Mouse (Mus musculus) right cerebral cortex, adult 2 months (tissue): Measurements from ENCODE around the gene Rasa2.
A peak's percentile ranks its signal among the peaks of the same experiment; 100 is the strongest.
"Not testable (repeated sequence)": the region's sequence is repeated elsewhere in the genome, so short reads cannot be mapped to it uniquely, and the experiment has no call there.

Source experiments
- DNase-seq, 2 experiments: peaks; one replicate each; pipeline ENCODE4 v3.0.0; 2021 to 2022; ENCODE audit warnings: low spot score in 2 of 2

Gene Rasa2

DNA sequence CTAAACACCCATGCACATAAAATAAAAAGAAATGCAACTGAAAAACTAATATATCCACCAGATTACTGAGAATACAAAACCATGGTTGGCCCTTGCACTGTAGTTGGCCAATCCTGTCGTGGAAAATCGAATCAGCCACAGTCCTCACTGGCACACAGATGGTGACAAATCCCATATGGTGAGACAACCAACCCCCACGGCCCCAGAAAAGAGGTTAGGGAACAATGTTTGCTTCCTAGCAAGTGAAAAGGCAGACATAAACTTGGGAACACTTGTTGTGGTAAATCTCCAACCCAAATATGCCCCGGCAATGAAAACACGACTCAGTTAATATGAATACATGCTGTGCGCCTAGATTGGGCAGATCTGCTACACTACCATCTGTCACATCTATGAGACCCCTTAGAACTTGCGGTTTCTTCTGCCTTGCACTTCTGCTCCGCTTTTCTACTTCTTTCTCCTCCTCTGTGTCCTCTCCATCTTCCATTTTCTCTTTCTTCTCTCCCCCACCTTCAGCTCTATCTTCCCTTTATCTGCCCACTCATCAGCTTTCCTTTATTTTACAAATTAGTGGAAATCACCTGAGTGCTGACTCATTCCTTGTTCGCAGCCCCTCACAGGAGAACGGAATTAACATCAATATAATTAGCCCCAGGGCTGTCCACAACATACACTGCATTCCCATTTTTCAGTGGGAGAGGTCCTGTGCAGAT lies 101.3 kb downstream of the Rasa2 start:
- no peak for DNase-seq

- no peak for DNase-seq
These were observed 105.4 kb downstream of the Rasa2 start for GRCm38 (mm10) chr9:96526011-96526410.

- no peak for DNase-seq
These were observed 106.4 kb downstream of the Rasa2 start, which contains the start of gene Gm28729 for GRCm38 (mm10) chr9:96524972-96525506. Gene Gm28729, minus strand, starts transcription at chr9:96525264.

- DNase-seq: no peak
These were observed 108.3 kb downstream of the Rasa2 start for GRCm38 (mm10) chr9:96523148-96523547.

GRCm38 (mm10) chr9:96521574-96521973 lies 109.8 kb downstream of the Rasa2 start:
- DNase-seq: not testable (repeated sequence)

DNA sequence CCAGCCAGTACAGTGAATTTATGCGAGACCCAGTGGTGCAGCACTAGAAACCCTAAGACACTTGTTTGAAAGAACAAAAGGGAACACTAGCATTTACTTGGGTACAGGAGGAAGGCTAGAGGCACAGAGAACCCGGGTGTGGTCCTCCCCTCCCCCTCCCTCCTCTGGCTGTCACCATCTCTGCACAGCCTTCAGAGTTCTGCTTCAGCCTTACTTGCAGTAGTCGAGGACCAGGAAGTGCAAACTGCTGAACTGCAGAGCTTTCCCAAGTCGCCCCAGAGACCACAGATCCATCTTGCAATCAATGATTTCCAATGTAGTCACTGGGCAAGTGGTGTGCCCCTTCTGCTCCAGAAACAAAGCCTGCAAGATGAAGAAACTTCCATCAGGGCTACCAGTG lies 114.0 kb downstream of the Rasa2 start:
- DNase-seq: no peak

- DNase-seq: no peak
These were observed 114.6 kb downstream of the Rasa2 start for GRCm38 (mm10) chr9:96516806-96517205.

DNA sequence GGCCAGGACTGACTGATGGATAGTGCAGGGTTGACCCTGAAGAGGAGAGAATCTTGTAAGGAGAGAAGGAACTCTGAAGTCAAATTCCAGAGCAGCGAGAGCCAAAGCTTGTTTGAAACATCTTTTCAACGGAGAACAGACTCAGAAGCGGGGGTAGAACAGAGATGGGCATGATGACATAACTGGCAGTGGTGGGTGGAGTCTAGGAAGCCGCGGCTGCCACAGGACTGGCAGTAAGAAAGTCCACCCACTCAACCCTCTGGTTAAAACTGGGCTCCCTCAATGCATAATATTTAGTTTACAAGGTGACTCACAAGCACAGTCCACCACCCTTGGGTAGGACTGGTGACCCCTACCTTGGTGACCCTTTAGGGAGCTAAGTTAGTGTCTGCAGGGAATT lies 115.7 kb downstream of the Rasa2 start:
- DNase-seq: peak in 1 of 2 experiments; percentile 15

DNA sequence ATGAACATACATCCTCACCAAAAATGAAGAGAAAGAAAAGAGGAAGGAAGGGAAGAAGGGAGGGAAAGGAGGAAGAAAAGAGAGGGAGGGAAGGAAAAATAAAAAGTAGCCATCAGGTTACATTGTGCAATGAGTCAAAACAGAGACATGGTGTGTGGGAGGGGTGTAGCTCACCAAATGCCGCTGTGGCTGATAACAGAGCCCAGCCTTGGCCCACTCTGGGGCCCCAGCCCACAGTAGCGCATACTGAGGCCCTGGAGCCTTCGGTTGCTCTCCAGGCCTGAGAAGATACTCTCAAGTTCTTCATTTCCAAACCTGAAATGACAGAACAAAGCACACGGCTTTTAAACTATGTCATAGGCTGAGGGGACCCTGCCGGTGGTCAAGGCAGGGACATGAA lies 117.1 kb downstream of the Rasa2 start:
- no peak for DNase-seq

GRCm38 (mm10) chr9:96506011-96506498 lies 125.4 kb downstream of the Rasa2 start:
- peak in 1 of 2 experiments; percentile 26 for DNase-seq

DNA sequence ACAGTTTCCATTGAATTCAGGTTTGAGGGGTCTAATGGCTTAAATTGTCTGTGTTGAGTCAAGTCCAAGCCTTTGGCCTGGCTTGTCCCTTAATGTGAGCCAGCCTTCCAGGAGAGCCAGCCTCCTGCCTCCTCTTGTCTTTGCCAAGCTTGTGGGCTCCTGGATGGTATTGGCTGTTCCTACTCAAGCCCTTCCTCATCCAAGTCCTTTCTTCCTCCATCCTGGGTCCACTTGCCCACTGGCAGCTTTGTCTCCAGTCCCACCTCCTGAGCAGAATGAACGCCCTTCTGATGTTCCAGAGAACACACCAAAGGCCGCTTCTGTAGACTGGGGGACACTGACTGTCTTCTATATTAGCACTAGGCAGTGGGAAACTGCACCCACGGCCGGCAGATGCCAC lies 126.3 kb downstream of the Rasa2 start:
- no peak for DNase-seq

- no peak for DNase-seq
These were observed 127.1 kb downstream of the Rasa2 start for GRCm38 (mm10) chr9:96504116-96504895.

DNA sequence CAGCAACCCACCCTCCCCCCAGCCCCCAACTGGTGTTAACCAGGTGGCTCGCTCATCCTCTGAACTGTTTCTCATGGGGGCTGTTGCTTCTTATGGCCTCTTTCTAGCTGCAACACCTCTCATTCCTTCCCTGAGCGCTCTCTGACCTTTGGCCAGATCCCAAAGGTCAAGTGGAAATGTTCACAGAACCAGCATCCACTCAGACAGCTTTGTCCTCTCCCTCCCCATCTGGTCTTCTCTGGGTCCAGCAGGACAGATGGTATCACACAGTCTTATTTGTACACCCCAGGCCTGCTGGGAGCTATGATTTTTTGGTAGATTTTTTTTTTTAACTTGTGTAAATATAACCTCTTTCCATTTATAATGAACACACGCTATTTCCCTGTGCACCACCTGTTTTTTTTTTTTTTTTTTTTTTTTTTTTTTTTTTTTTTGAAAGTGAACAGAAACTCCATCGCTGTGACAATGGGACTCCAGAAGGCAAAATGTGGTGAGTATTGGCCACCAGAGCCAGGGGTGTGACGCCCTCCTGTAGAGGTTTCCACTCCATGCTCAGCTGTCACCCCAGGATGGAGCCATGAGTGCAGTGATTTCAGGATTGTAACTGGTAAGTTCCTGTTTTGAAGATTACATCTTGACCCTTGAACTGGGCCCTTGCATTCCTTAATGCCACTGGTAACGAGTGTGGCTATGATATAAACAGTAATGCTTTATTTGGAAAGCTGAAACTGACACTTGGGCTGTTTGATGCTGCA lies 128.4 kb downstream of the Rasa2 start:
- DNase-seq: no peak

DNA sequence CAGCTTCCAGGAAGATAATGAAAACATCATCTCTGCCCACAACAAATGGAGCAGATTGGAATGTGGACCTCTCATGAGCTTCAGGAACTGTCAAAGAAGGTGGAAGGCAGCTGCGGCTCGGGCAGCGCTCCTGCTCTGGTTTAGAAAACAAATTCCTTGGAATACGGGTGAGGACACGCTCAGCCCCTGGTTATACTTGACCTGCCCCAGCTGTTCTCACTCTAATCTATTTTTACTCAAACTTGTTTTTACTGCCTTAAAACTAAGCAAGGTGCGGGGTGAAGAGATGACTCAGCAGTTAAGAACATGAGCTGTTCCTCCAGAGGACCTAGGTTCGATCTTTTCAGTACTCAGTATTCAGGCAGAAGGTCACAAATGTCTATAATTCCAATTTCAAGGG lies 130.2 kb downstream of the Rasa2 start:
- DNase-seq: no peak

DNA sequence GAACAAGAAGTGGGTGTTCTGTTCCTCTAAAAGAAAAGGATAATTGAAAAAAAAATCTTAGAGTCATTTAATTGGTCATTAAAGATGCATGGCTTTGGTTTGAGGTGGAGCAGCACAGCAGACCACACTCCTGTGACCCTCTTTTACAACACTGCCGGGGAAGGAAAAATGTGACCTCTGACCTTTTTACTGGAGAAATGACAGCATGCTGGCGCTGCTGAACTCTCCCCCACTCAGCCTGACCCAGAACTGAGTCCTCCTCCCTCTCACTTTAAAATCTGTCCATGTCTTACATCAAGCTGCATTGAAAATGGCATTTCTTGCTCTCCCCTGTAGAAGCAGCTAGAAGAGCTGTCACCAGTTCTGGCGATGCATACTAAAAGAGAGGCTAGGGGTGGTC lies 138.2 kb downstream of the Rasa2 start:
- DNase-seq: no peak

GRCm38 (mm10) chr9:96491810-96492209 lies 139.6 kb downstream of the Rasa2 start:
- peak in 1 of 2 experiments; percentile 13 for DNase-seq
